ENCODE assay signal across 1 mouse cellular context in the genomic region with DNA sequence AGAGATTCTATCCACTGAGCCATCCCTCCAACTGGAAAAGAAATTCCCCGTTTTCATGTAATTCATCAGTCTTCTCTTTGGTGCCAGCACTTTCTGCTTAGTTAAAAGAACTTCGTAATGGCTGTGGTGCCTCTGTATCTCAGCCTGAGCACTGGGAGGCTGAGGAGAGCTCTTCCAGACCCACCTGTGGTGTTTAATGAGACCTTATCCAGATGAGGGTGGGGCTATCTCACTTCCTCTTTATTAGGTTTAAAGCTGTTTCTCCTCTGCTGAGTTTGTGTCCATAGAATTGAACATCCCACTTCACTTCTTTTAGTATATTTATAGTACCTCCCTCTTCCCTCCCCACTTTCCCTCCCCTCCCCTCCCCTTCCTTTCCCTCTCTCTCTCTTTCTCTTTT.
TF ChIP-seq lines count a peak whose summit lies in the region.

No protein-coding gene starts in this region.

TF ChIP-seq in MEL, 35 proteins besides CTCF, POLR2A, EP300 and RAD21 (continued from another document):
- TF ChIP-seq TCF12 (IDR thresholded peaks at IDR 0.05; ENCODE audit: low read depth, low read length): 0 out of 2 replicates have a peak, but pooled peaks have one; percentile 33
- TF ChIP-seq HCFC1 (IDR thresholded peaks at IDR 0.05; ENCODE audit: low read depth, low read length): no peak
- no peak for TF ChIP-seq POLR2AphosphoS5 (IDR thresholded peaks at IDR 0.05; ENCODE audit: borderline replicate concordance, low read depth, low read length)
- peak; percentile 68 for TF ChIP-seq SIN3A (IDR thresholded peaks at IDR 0.05; ENCODE audit: low read length)
- TF ChIP-seq POLR2AphosphoS2 (IDR thresholded peaks at IDR 0.05; ENCODE audit: low read length): no peak
- no peak for TF ChIP-seq ZMIZ1 (IDR thresholded peaks at IDR 0.05; ENCODE audit: low read depth, low read length)
- TF ChIP-seq BHLHE40 (IDR thresholded peaks at IDR 0.05; ENCODE audit: borderline replicate concordance, low read depth, low read length): no peak
- TF ChIP-seq E2F4 (IDR thresholded peaks at IDR 0.05; ENCODE audit: borderline replicate concordance, low read depth, low read length): no peak
- no peak for TF ChIP-seq JUND (IDR thresholded peaks at IDR 0.05; ENCODE audit: low read depth, low read length)
- peak; percentile 52; the same call in 1 of the 2 replicates for TF ChIP-seq TBP (IDR thresholded peaks at IDR 0.05; ENCODE audit: low read depth, low read length)
- peak; percentile 44; the same call in 1 of the 2 replicates for TF ChIP-seq ETS1 (IDR thresholded peaks at IDR 0.05; ENCODE audit: low read depth, low read length)
- no peak for TF ChIP-seq UBTF (IDR thresholded peaks at IDR 0.05; ENCODE audit: borderline replicate concordance, insufficient read depth, low read depth, low read length)
- TF ChIP-seq MAZ (IDR thresholded peaks at IDR 0.05; ENCODE audit: low read depth, low read length): 0 out of 2 replicates have a peak, but pooled peaks have one; percentile 58
- TF ChIP-seq TAL1 (IDR thresholded peaks at IDR 0.05; ENCODE audit: low read length): peak; percentile 47
- no peak for TF ChIP-seq GABPA (IDR thresholded peaks at IDR 0.05; ENCODE audit: low read depth, low read length)
- TF ChIP-seq MYC (IDR thresholded peaks at IDR 0.05; ENCODE audit: low read depth, low read length): no peak
- TF ChIP-seq MXI1 (IDR thresholded peaks at IDR 0.05; ENCODE audit: low read depth, low read length): peak; percentile 41
- TF ChIP-seq MYB (IDR thresholded peaks at IDR 0.05; ENCODE audit: low read depth, low read length): no peak
- TF ChIP-seq USF1 (IDR thresholded peaks at IDR 0.05; ENCODE audit: low read depth, low read length): no peak
- TF ChIP-seq SMC3 (IDR thresholded peaks at IDR 0.05; ENCODE audit: low read depth, low read length): no peak; the same call in 1 of the 2 replicates
- TF ChIP-seq RCOR1 (IDR thresholded peaks at IDR 0.05; ENCODE audit: low read depth, low read length): peak; percentile 46; the same call in 1 of the 2 replicates
- TF ChIP-seq MAFK (IDR thresholded peaks at IDR 0.05; ENCODE audit: borderline replicate concordance, low read depth, low read length): no peak
TF ChIP-seq in MEL: peak in this region for 9.
